Mouse (Mus musculus) ES-E14 (cell line): ENCODE data around the gene Ralb. TPM values are rescaled to one million over a fixed set of nuclear protein-coding genes. Genes with fewer than 3 reads are reported as not detected.
A peak's percentile ranks its signal among the peaks of the same experiment; 100 is the strongest.

Experiments used
- DNase-seq: peaks from one replicate; pipeline ENCODE4 v3.0.0-alpha.2; 2013; ENCODE audit warnings: low read depth, low spot score
- H3K27ac ChIP-seq: 2 replicates; pipeline ENCODE4 v1.5.1; 2012; ENCODE audit warnings: low read depth, mild to moderate bottlenecking, low read length, moderate library complexity, mixed read lengths; ENCODE audit not compliant: poor library complexity, insufficient read depth, severe bottlenecking
- H3K36me3 ChIP-seq: 2 replicates; pipeline ENCODE4 v1.6.1; 2012; ENCODE audit warnings: mild to moderate bottlenecking, low read length, moderate library complexity, mixed read lengths; ENCODE audit not compliant: control insufficient read depth, poor library complexity, insufficient read depth, severe bottlenecking
- H3K4me1 ChIP-seq, 2 experiments: fragments of 150-350 bp in 1 of 2; sonication (generic) in 1 of 2; 2 replicates each; pipeline ENCODE4 v1.6.1; 2012; ENCODE audit warnings: low read length in 2 of 2, mild to moderate bottlenecking in 1 of 2, mixed read lengths in 1 of 2; ENCODE audit not compliant: control insufficient read depth in 2 of 2, insufficient read depth in 2 of 2, poor library complexity in 1 of 2
- H3K4me3 ChIP-seq, 2 experiments: fragments of 150-350 bp in 1 of 2; sonication (generic) in 1 of 2; 2 replicates each; pipeline ENCODE4 v1.5.1; 2012; ENCODE audit warnings: low read length in 2 of 2, low read depth in 1 of 2, mild to moderate bottlenecking in 1 of 2, mixed read lengths in 1 of 2; ENCODE audit not compliant: insufficient read depth in 1 of 2, poor library complexity in 1 of 2, severe bottlenecking in 1 of 2
- H3K9ac ChIP-seq: 2 replicates; pipeline ENCODE4 v1.6.1; 2012; ENCODE audit warnings: low read depth, mild to moderate bottlenecking, low read length, mixed read lengths; ENCODE audit not compliant: poor library complexity, insufficient read depth, severe bottlenecking
- H3K9me3 ChIP-seq: fragments of 150-350 bp; sonication (generic); 2 replicates; pipeline ENCODE4 v1.6.1; 2012; ENCODE audit warnings: low read depth, mild to moderate bottlenecking, low read length; ENCODE audit not compliant: control insufficient read depth, insufficient read depth
- CHD2 ChIP-seq: IDR thresholded peaks from 2 replicates; pipeline ENCODE4 v1.6.1; 2014; ENCODE audit warnings: mild to moderate bottlenecking, low read depth, low read length, inconsistent platforms
- HCFC1 ChIP-seq: IDR thresholded peaks from 2 replicates; pipeline ENCODE4 v1.6.1; 2012; ENCODE audit warnings: low read length, inconsistent platforms, borderline replicate concordance; ENCODE audit not compliant: insufficient read depth
- MAFK ChIP-seq: IDR thresholded peaks from 2 replicates; pipeline ENCODE4 v1.6.1; 2014; ENCODE audit warnings: mild to moderate bottlenecking, low read depth, low read length, inconsistent platforms; ENCODE audit not compliant: insufficient read depth
- ZC3H11A ChIP-seq: IDR thresholded peaks from 2 replicates; pipeline ENCODE4 v1.6.1; 2012; ENCODE audit warnings: low read depth, mild to moderate bottlenecking, inconsistent platforms, low read length, borderline replicate concordance
- ZNF384 ChIP-seq: IDR thresholded peaks from 2 replicates; pipeline ENCODE4 v1.6.1; 2012; ENCODE audit warnings: low read depth, low read length, inconsistent platforms
- in situ Hi-C, 2 experiments: fragments of 600-800 bp; cut with MboI; formaldehyde crosslinking; loops; one replicate each; pipeline ENCODE4 v1.15.1; 2025; ENCODE audit warnings: low sequenced_read_pairs in 2 of 2, inconsistent platforms in 1 of 2; ENCODE audit not compliant: unreplicated experiment in 2 of 2
- total RNA-seq: library from RNA; depleted of rRNA; stranded (reverse); fragments of 300-350 nt; gene quantifications from 2 replicates; pipeline ENCODE4 v1.2.3, GENCODE M21; 2012

The Ralb gene
- total RNA-seq, 1 experiment, result 30.8 TPM

- in situ Hi-C loops, result no loop called here
- H3K4me1 ChIP-seq, result peaks cover 0 to 7% of the 10 kb centered on the region in 2 experiments; a peak in 1 of 4 replicates
- H3K9me3 ChIP-seq, result no peaks in the 10 kb centered on the region
- no peak for TF ChIP-seq HCFC1
- no peak for TF ChIP-seq ZNF384
- TF ChIP-seq MAFK, result no peak
- no peak for TF ChIP-seq ZC3H11A
- no peak for TF ChIP-seq CHD2
- no peak overlapping the region for H3K27ac ChIP-seq
- DNase-seq, result no peak
- H3K4me3 ChIP-seq, result no peak overlapping the region
- H3K36me3 ChIP-seq, result no peaks in the 10 kb centered on the region
- H3K9ac ChIP-seq, result no peak overlapping the region
Observed at GRCm38 (mm10) chr1:119460062-119460461, 44.5 kb downstream of the Ralb start.

GRCm38 (mm10) chr1:119457993-119458605, 46.5 kb downstream of the Ralb start:
- TF ChIP-seq MAFK (no peak), HCFC1 (no peak), ZC3H11A (peak; percentile 64; the same call in 1 of the 2 replicates), ZNF384 (peak; percentile 98), CHD2 (no peak)
- in situ Hi-C loops, result no loop called here

GRCm38 (mm10) chr1:119457528-119457855, 47.1 kb downstream of the Ralb start:
- in situ Hi-C loops, result no loop called here

More at GRCm38 (mm10) chr1:119457993-119458605, 46.5 kb downstream of the Ralb start:
- no peak overlapping the region for H3K4me3 ChIP-seq
- no peak overlapping the region for H3K27ac ChIP-seq
- peaks cover 3 to 20% of the 10 kb centered on the region in 2 experiments; a peak in 2 of 4 replicates for H3K4me1 ChIP-seq
- no peaks in the 10 kb centered on the region for H3K36me3 ChIP-seq
- H3K9me3 ChIP-seq, result no peaks in the 10 kb centered on the region
- no peak overlapping the region for H3K9ac ChIP-seq
- peak; percentile 54 for DNase-seq

GRCm38 (mm10) chr1:119456671-119457527, 47.7 kb downstream of the Ralb start:
- Histone ChIP-seq H3K27ac (no peak overlapping the region), H3K9ac (no peak overlapping the region), H3K4me1 (peaks cover 3 to 22% of the 10 kb centered on the region in 2 experiments; a peak in 2 of 4 replicates), H3K4me3 (no peak overlapping the region), H3K36me3 (no peaks in the 10 kb centered on the region), H3K9me3 (no peaks in the 10 kb centered on the region)
- in situ Hi-C loops, result no loop called here
- no peak for DNase-seq
- TF ChIP-seq CHD2 (no peak), ZC3H11A (no peak), MAFK (no peak), HCFC1 (no peak), ZNF384 (0 out of 2 replicates have a peak, but pooled peaks have one; percentile 40)

More at GRCm38 (mm10) chr1:119457528-119457855, 47.1 kb downstream of the Ralb start:
- Histone ChIP-seq H3K36me3 (no peaks in the 10 kb centered on the region), H3K9me3 (no peaks in the 10 kb centered on the region), H3K9ac (no peak overlapping the region), H3K4me1 (peaks cover 3 to 22% of the 10 kb centered on the region in 2 experiments; a peak in 2 of 4 replicates), H3K4me3 (no peak overlapping the region), H3K27ac (no peak overlapping the region)
- TF ChIP-seq ZNF384 (no peak), MAFK (no peak), CHD2 (no peak), HCFC1 (no peak), ZC3H11A (no peak)
- DNase-seq, result no peak
